Mouse (Mus musculus) cerebellum, postnatal 25 days (tissue): ENCODE measurements at regions not wholly inside any gene's neighbourhood (a gene's known extent, or its start where the extent isn't known, plus 50 kb on each side); places are given as distances from the start of the nearest gene placed in this dataset.

Experiments
- DNase-seq, 2 experiments: peaks; one replicate each; pipeline ENCODE4 v3.0.0; 2021; ENCODE audit warnings: mixed read lengths in 2 of 2

DNA sequence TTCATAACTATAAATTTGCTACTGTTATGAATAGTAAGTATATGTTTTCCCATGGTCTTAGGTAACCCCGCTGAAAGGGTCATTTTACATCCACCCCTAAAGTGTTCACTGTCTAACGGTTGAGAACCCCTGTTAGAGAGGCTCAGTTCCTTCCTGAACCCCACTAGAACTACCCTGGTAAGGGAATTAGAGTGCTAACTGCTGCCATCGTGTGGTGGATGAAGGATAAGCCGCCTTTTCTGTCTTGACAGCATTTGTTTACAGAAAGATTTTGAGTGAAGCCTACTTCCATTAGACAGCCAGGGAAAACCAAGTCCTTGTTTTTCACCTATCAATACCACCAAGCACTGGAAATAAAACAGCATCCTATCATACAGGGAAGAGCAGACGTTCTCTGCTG lies 90.3 kb upstream of the Tbx22 start:
- peak in 1 of 2 experiments; percentile 8 for DNase-seq
